Mouse (Mus musculus): ENCODE results near the gene Sec1.
A peak's percentile ranks its signal among the peaks of the same experiment; 100 is the strongest.

GRCm38 (mm10) chr7:45634946-45635681 is 59.1 kb downstream of the Sec1 start:
- TF ChIP-seq POLR2A (IDR thresholded peaks at IDR 0.05; ENCODE audit: insufficient read depth, low read depth, low read length) (peak; percentile 58; the same call in 1 of the 2 replicates), CTCF (IDR thresholded peaks at IDR 0.05) (no peak), EP300 (IDR thresholded peaks at IDR 0.05; ENCODE audit: insufficient read depth, low read depth, low read length) (no peak)

All from heart, adult 2 months (tissue).